Mouse (Mus musculus): Measurements from ENCODE around the gene Fem1a.

The Fem1a gene

GRCm38 (mm10) chr17:56256239-56256881 lies at the start of gene Fem1a:
TSS of gene Fem1a (plus strand) at chr17:56256810.
- DNase-seq (ENCODE audit: low spot score in 2 of 2) = peak; percentile 69 to 86

GRCm38 (mm10) chr17:56206986-56207674 lies 49.5 kb upstream of the Fem1a start:
- no peak for DNase-seq (ENCODE audit: low spot score in 2 of 2)

GRCm38 (mm10) chr17:56207963-56208530 lies 48.6 kb upstream of the Fem1a start:
- no peak for DNase-seq (ENCODE audit: low spot score in 2 of 2)

DNA sequence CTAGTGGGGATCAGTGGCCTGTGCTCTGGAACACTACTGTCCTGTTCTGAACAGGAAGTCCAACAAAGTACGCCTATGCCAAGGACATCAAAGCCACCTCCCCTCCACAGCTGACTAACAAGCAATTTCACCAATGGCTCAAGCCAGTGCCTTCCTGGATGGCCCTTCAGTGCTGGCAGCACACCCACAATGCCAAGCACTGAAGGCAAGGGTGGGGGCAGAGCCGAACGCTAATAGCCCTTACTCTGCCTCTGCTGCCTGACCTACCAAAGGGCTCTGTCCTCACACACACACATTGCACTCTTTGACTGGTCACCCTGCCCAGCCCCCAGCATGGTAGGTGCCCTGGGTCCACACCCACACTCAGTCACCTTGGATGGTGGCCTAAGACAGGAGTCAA lies 47.8 kb upstream of the Fem1a start:
- DNase-seq (ENCODE audit: low spot score in 2 of 2) = no peak

- no peak for DNase-seq (ENCODE audit: low spot score in 2 of 2)
Measured at GRCm38 (mm10) chr17:56211090-56211489, 45.5 kb upstream of the Fem1a start.

GRCm38 (mm10) chr17:56212676-56213075 lies 43.9 kb upstream of the Fem1a start:
- DNase-seq (ENCODE audit: low spot score in 2 of 2) = no peak

- no peak for DNase-seq (ENCODE audit: low spot score in 2 of 2)
Measured at GRCm38 (mm10) chr17:56214229-56214628, 42.4 kb upstream of the Fem1a start.

GRCm38 (mm10) chr17:56217670-56218069 lies 38.9 kb upstream of the Fem1a start:
- no peak for DNase-seq (ENCODE audit: low spot score in 2 of 2)

- DNase-seq (ENCODE audit: low spot score in 2 of 2) = peak; percentile 70 to 86
Measured at GRCm38 (mm10) chr17:56218377-56219191, 38.0 kb upstream of the Fem1a start, which contains the start of gene Dpp9. TSS of gene Dpp9 (minus strand) at chr17:56218905.

DNA sequence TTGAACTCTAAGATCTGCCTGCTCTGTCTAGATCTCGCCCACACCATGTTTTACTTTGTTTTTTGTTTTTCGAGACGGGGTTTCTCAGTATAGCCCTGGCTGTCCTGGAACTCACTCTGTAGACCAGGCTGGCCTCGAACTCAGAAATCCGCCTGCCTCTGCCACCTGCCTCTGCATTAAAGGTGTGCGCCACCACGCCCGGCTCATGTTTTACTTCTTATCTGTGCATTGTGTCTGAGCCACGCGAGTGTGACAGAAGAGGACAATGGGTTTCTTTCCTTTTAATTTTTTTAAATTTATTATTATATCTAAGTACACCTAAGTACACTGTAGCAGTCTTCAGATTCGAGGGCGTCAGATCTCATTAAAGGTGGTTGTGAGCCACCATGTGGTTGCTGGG lies 37.4 kb upstream of the Fem1a start:
- no peak for DNase-seq (ENCODE audit: low spot score in 2 of 2)

- no peak for DNase-seq (ENCODE audit: low spot score in 2 of 2)
Measured at GRCm38 (mm10) chr17:56219805-56220204, 36.8 kb upstream of the Fem1a start.

DNA sequence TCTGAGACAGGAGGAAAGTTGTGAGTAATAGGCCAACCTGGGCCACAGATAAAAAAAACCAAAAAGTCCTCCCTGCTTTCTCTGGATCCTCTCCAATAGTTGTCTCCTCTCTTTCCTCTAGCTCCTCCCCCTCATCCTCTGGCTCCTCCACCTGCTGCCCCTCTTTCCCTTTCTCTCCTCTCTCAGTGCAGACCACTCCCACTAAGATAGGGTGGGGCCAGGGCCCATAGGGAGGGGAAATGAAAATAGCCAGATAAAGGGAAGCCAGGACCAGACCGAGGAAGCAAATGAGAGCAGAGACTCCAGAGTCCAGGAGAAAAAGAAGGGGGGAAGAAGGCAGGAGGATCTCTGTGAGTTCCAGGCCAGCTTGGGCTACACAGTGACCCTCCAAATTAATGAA lies 31.7 kb upstream of the Fem1a start:
- no peak for DNase-seq (ENCODE audit: low spot score in 2 of 2)

GRCm38 (mm10) chr17:56226566-56226965 lies 30.0 kb upstream of the Fem1a start:
- no peak for DNase-seq (ENCODE audit: low spot score in 2 of 2)

DNA sequence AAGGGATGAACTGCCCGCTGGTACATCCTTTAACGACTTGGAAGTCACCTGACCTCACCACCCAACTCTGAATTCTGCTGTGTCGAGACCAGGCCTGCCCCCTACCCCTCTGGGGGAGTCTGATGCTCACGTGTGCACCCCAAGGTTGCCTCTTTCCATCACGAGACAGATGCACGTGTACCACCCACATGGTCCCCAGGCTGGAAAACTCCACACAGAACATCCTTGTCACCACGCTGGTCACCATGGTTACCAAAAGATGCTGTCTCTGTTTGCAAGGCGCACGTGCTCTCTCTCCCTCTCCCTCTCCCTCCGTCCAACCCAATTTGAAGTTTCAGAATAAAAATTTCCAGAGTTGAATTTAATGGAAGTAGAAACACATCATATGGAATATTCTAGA lies 26.7 kb upstream of the Fem1a start:
- DNase-seq (ENCODE audit: low spot score in 2 of 2) = no peak

- DNase-seq (ENCODE audit: low spot score in 2 of 2) = no peak
Measured at GRCm38 (mm10) chr17:56233389-56233788, 23.2 kb upstream of the Fem1a start.

- DNase-seq (ENCODE audit: low spot score in 2 of 2) = peak; percentile 57 to 85
Measured at GRCm38 (mm10) chr17:56233818-56234469, 22.7 kb upstream of the Fem1a start.

- peak; percentile 73 to 74 for DNase-seq (ENCODE audit: low spot score in 2 of 2)
Measured at GRCm38 (mm10) chr17:56241541-56242401, 14.8 kb upstream of the Fem1a start.

GRCm38 (mm10) chr17:56245608-56246007 lies 11.0 kb upstream of the Fem1a start:
- DNase-seq (ENCODE audit: low spot score in 2 of 2) = no peak

- DNase-seq (ENCODE audit: low spot score in 2 of 2) = peak in 1 of 2 experiments; percentile 69
Measured at GRCm38 (mm10) chr17:56251136-56251829, 5.3 kb upstream of the Fem1a start.

GRCm38 (mm10) chr17:56254695-56255094 lies 1.9 kb upstream of the Fem1a start:
- DNase-seq (ENCODE audit: low spot score in 2 of 2) = no peak
